Mouse (Mus musculus) neural tube, embryonic 13.5 days (tissue): ENCODE results near the gene Narfl. TPM values are rescaled to one million over a fixed set of nuclear protein-coding genes. Genes with fewer than 3 reads are reported as not detected.
A peak's percentile ranks its signal among the peaks of the same experiment; 100 is the strongest.
"Not testable (repeated sequence)": the region's sequence is repeated elsewhere in the genome, so short reads cannot be mapped to it uniquely, and the experiment has no call there.

Experiments
- ATAC-seq: fragments of 200-750 bp; cut with Nextera tagmentation; 2 replicates; pipeline ENCODE4 v1.8.0; 2017; ENCODE audit warnings: low read depth, mild to moderate bottlenecking, moderate TSS enrichment, moderate library complexity
- H3K27ac ChIP-seq: fragments of 300-500 bp; sonication (generic); replicated peaks from 2 replicates; pipeline ENCODE4 v1.5.1; 2015; ENCODE audit warnings: moderate library complexity, mild to moderate bottlenecking, inconsistent platforms
- H3K27me3 ChIP-seq: fragments of 300-500 bp; sonication (generic); 2 replicates; pipeline ENCODE4 v1.6.1; 2015; ENCODE audit warnings: mild to moderate bottlenecking, inconsistent platforms
- H3K36me3 ChIP-seq: fragments of 300-500 bp; sonication (generic); 2 replicates; pipeline ENCODE4 v1.6.1; 2015; ENCODE audit warnings: mild to moderate bottlenecking, inconsistent platforms
- H3K4me1 ChIP-seq: fragments of 300-500 bp; sonication (generic); replicated peaks from 2 replicates; pipeline ENCODE4 v1.6.1; 2015; ENCODE audit warnings: inconsistent platforms
- H3K4me2 ChIP-seq: fragments of 300-500 bp; sonication (generic); 2 replicates; pipeline ENCODE4 v1.6.1; 2015; ENCODE audit warnings: inconsistent platforms, mild to moderate bottlenecking, moderate library complexity
- H3K4me3 ChIP-seq: fragments of 300-500 bp; sonication (generic); 2 replicates; pipeline ENCODE4 v1.5.1; 2015; ENCODE audit warnings: mild to moderate bottlenecking, inconsistent platforms
- H3K9ac ChIP-seq: fragments of 300-500 bp; sonication (generic); 2 replicates; pipeline ENCODE4 v1.6.1; 2015; ENCODE audit warnings: moderate library complexity, mild to moderate bottlenecking, inconsistent platforms
- H3K9me3 ChIP-seq: fragments of 300-500 bp; sonication (generic); 2 replicates; pipeline ENCODE4 v1.6.1; 2016; ENCODE audit warnings: inconsistent platforms
- WGBS: fragments of 180-500 bp; shearing (Covaris S2); methylation state at CpG from one replicate; pipeline ENCODE4 v1.1.7; 2015; 5-methylcytosine and 5-hydroxymethylcytosine counted together
- polyA plus RNA-seq: library from polyadenylated mRNA; unstranded; fragments of >200 nt; fragmentation: Nextera tagmentation; extraction: Ambion mirVana; gene quantifications from 2 replicates; pipeline ENCODE4 v1.2.1, GENCODE M21; 2015

Narfl gene
- polyA plus RNA-seq, 1 experiment from 2014 or later, result 26.6 TPM

- Histone ChIP-seq H3K27me3 (no peaks in the 10 kb centered on the region), H3K4me1 (peaks cover 67% of the 10 kb centered on the region), H3K4me2 (peak within 1 kb of the TSS; percentile 92), H3K9me3 (no peaks in the 10 kb centered on the region), H3K36me3 (peaks cover 22% of the 10 kb centered on the region), H3K4me3 (peak within 1 kb of the TSS; percentile 84), H3K9ac (peak within 1 kb of the TSS; percentile 86), H3K27ac (peak within 1 kb of the TSS; percentile 92)
- ATAC-seq, result peak; percentile 33; the same call in 1 of the 2 replicates
- WGBS, result 0% methylated on average over 14 of the region's 14 CpGs
These were observed 19.0 kb downstream of the Narfl start, which contains the start of gene Fam173a for GRCm38 (mm10) chr17:25792615-25793014. Fam173a (minus strand) TSS chr17:25792901.

GRCm38 (mm10) chr17:25794197-25794596, 20.6 kb downstream of the Narfl start:
- Histone ChIP-seq H3K4me2 (peak overlapping the region; percentile 92), H3K4me1 (peaks cover 68% of the 10 kb centered on the region), H3K4me3 (peak overlapping the region; percentile 65; the same call in 1 of the 2 replicates), H3K27ac (peak overlapping the region; percentile 92), H3K9me3 (no peaks in the 10 kb centered on the region), H3K27me3 (no peaks in the 10 kb centered on the region), H3K9ac (peak overlapping the region; percentile 73; the same call in 1 of the 2 replicates), H3K36me3 (peaks cover 8% of the 10 kb centered on the region)
- ATAC-seq, result no peak
- WGBS, result 12% methylated on average over 13 of the region's 13 CpGs

GRCm38 (mm10) chr17:25794998-25795397, 21.4 kb downstream of the Narfl start:
- Histone ChIP-seq H3K4me3 (peak overlapping the region; percentile 65), H3K36me3 (peaks cover under 1% of the 10 kb centered on the region; the same call in 1 of the 2 replicates), H3K4me1 (peaks cover 68% of the 10 kb centered on the region), H3K9ac (peak overlapping the region; percentile 73), H3K4me2 (peak overlapping the region; percentile 92), H3K27me3 (no peaks in the 10 kb centered on the region), H3K9me3 (no peaks in the 10 kb centered on the region), H3K27ac (peak overlapping the region; percentile 92)
- no peak for ATAC-seq
- WGBS, result 51% methylated on average over 17 of the region's 17 CpGs

GRCm38 (mm10) chr17:25795609-25796092, 22.1 kb downstream of the Narfl start, which contains the start of gene AC134908.4:
AC134908.4 (minus strand) TSS chr17:25795659.
- Histone ChIP-seq H3K36me3 (no peaks in the 10 kb centered on the region), H3K27me3 (no peaks in the 10 kb centered on the region), H3K9me3 (no peaks in the 10 kb centered on the region), H3K27ac (peak within 1 kb of the TSS; percentile 92), H3K9ac (peak within 1 kb of the TSS; percentile 73), H3K4me3 (peak within 1 kb of the TSS; percentile 65), H3K4me2 (peak within 1 kb of the TSS; percentile 92), H3K4me1 (peaks cover 64% of the 10 kb centered on the region)
- ATAC-seq, result no peak
- WGBS, result 2% methylated on average over 6 of the region's 6 CpGs

- Histone ChIP-seq H3K36me3 (no peaks in the 10 kb centered on the region), H3K4me2 (peak overlapping the region; percentile 92), H3K9ac (peak overlapping the region; percentile 73), H3K4me3 (peak overlapping the region; percentile 65), H3K27ac (peak overlapping the region; percentile 81), H3K27me3 (no peaks in the 10 kb centered on the region), H3K9me3 (no peaks in the 10 kb centered on the region), H3K4me1 (peaks cover 58% of the 10 kb centered on the region)
- ATAC-seq, result no peak
- WGBS, result 1% methylated on average over 37 of the region's 37 CpGs
These were observed 22.7 kb downstream of the Narfl start for GRCm38 (mm10) chr17:25796211-25796771.

- Histone ChIP-seq H3K4me1 (peaks cover 53% of the 10 kb centered on the region), H3K27ac (peak within 1 kb of the TSS; percentile 81), H3K9ac (peak within 1 kb of the TSS; percentile 73), H3K9me3 (no peaks in the 10 kb centered on the region), H3K27me3 (no peaks in the 10 kb centered on the region), H3K4me2 (peak within 1 kb of the TSS; percentile 92), H3K36me3 (no peaks in the 10 kb centered on the region), H3K4me3 (peak within 1 kb of the TSS; percentile 65)
- WGBS, result under 1% methylated on average over 35 of the region's 35 CpGs
- ATAC-seq, result peak; percentile 71
These were observed 23.4 kb downstream of the Narfl start, which contains the start of gene Metrn for GRCm38 (mm10) chr17:25796951-25797369. Metrn (minus strand) TSS chr17:25797136.

GRCm38 (mm10) chr17:25801029-25801428, 27.5 kb downstream of the Narfl start:
- no peak overlapping the region for H3K4me2 ChIP-seq
- WGBS, result 8% methylated on average over 6 of the region's 6 CpGs
- H3K4me3 ChIP-seq, result no peak overlapping the region
- no peak for ATAC-seq
- no peak overlapping the region for H3K9ac ChIP-seq
- H3K27ac ChIP-seq, result no peak overlapping the region
- H3K9me3 ChIP-seq, result no peaks in the 10 kb centered on the region
- H3K27me3 ChIP-seq, result no peaks in the 10 kb centered on the region
- H3K4me1 ChIP-seq, result peaks cover 40% of the 10 kb centered on the region
- no peaks in the 10 kb centered on the region for H3K36me3 ChIP-seq

- WGBS, result 7% methylated on average over 10 of the region's 10 CpGs
- peak overlapping the region; percentile 5; the same call in 1 of the 2 replicates for H3K4me3 ChIP-seq
These were observed 29.4 kb downstream of the Narfl start for GRCm38 (mm10) chr17:25802825-25803517.

GRCm38 (mm10) chr17:25806507-25806906, 32.9 kb downstream of the Narfl start:
- no peaks in the 10 kb centered on the region for H3K36me3 ChIP-seq
- ATAC-seq, result no peak
- 69% methylated on average over 4 of the region's 4 CpGs for WGBS
- peaks cover 52% of the 10 kb centered on the region for H3K4me1 ChIP-seq
- H3K4me2 ChIP-seq, result no peak overlapping the region
- no peaks in the 10 kb centered on the region for H3K9me3 ChIP-seq
- H3K27ac ChIP-seq, result no peak overlapping the region
- H3K9ac ChIP-seq, result no peak overlapping the region
- H3K4me3 ChIP-seq, result no peak overlapping the region
- H3K27me3 ChIP-seq, result 0 out of 2 replicates have a peak, but pooled peaks cover 5% of the 10 kb centered on the region

More at GRCm38 (mm10) chr17:25802825-25803517, 29.4 kb downstream of the Narfl start:
- Histone ChIP-seq H3K9ac (peak overlapping the region; percentile 58), H3K4me1 (peaks cover 25% of the 10 kb centered on the region), H3K4me2 (peak overlapping the region; percentile 38), H3K27me3 (no peaks in the 10 kb centered on the region), H3K9me3 (no peaks in the 10 kb centered on the region), H3K27ac (peak overlapping the region; percentile 88), H3K36me3 (no peaks in the 10 kb centered on the region)
- peak; percentile 90 for ATAC-seq

- not testable (repeated sequence) for H3K27me3 ChIP-seq, H3K27ac ChIP-seq, ATAC-seq, H3K4me3 ChIP-seq, H3K9me3 ChIP-seq, H3K4me2 ChIP-seq, H3K36me3 ChIP-seq, H3K9ac ChIP-seq
- H3K4me1 ChIP-seq, result peaks cover 56% of the 10 kb centered on the region
- WGBS, result 61% methylated on average over 2 of the region's 2 CpGs
These were observed 33.9 kb downstream of the Narfl start for GRCm38 (mm10) chr17:25807452-25807851.

GRCm38 (mm10) chr17:25808028-25808427, 34.5 kb downstream of the Narfl start:
- H3K36me3 ChIP-seq, result 0 out of 2 replicates have a peak, but pooled peaks cover 3% of the 10 kb centered on the region
- peak overlapping the region; percentile 91 for H3K4me3 ChIP-seq
- peak overlapping the region; percentile 97 for H3K4me2 ChIP-seq
- H3K27ac ChIP-seq, result peak overlapping the region; percentile 98
- 31% methylated on average over 5 of the region's 5 CpGs for WGBS
- peaks cover 5% of the 10 kb centered on the region; the same call in 1 of the 2 replicates for H3K27me3 ChIP-seq
- ATAC-seq, result no peak
- H3K9me3 ChIP-seq, result no peaks in the 10 kb centered on the region
- peaks cover 56% of the 10 kb centered on the region for H3K4me1 ChIP-seq
- H3K9ac ChIP-seq, result peak overlapping the region; percentile 99
